Mouse (Mus musculus): ENCODE measurements around the gene Olfr101.

- TF ChIP-seq POLR2A (IDR thresholded peaks at IDR 0.05; ENCODE audit: low read depth, low read length) (no peak), CTCF (IDR thresholded peaks at IDR 0.05; ENCODE audit: extremely low read depth, insufficient read depth, insufficient read length, insufficient replicate concordance) (no peak)
Measured at GRCm38 (mm10) chr17:37280331-37280730, 23.8 kb downstream of the Olfr101 start.
